Mouse (Mus musculus) forebrain, embryonic 10.5 days (tissue): ENCODE measurements around the gene Ltbp4. TPM values are rescaled to one million over a fixed set of nuclear protein-coding genes. Genes with fewer than 3 reads are reported as not detected.

Source experiments
- DNase-seq: peaks from one replicate; pipeline ENCODE4 v3.0.0-alpha.2; 2017; ENCODE audit warnings: low spot score; ENCODE audit errors: extremely low spot score
- H3K27ac ChIP-seq: fragments of 300-500 bp; sonication (generic); 2 replicates; pipeline ENCODE4 v1.5.1; 2016; ENCODE audit warnings: mild to moderate bottlenecking
- H3K27me3 ChIP-seq: fragments of 300-500 bp; sonication (generic); 2 replicates; pipeline ENCODE4 v1.6.1; 2016; ENCODE audit warnings: mild to moderate bottlenecking; ENCODE audit not compliant: poor library complexity, severe bottlenecking
- H3K36me3 ChIP-seq: fragments of 300-500 bp; sonication (generic); replicated peaks from 2 replicates; pipeline ENCODE4 v1.6.1; 2016; ENCODE audit warnings: mild to moderate bottlenecking, moderate library complexity
- H3K4me1 ChIP-seq: fragments of 300-500 bp; sonication (generic); 2 replicates; pipeline ENCODE4 v1.6.1; 2016
- H3K4me3 ChIP-seq: fragments of 300-500 bp; sonication (generic); 2 replicates; pipeline ENCODE4 v1.5.1; 2016; ENCODE audit warnings: mild to moderate bottlenecking, moderate library complexity
- H3K9me3 ChIP-seq: fragments of 300-500 bp; sonication (generic); 2 replicates; pipeline ENCODE4 v1.6.1; 2016; ENCODE audit warnings: mild to moderate bottlenecking, moderate library complexity
- WGBS: fragments of 180-500 bp; shearing (Covaris S2); methylation state at CpG from one replicate; pipeline ENCODE4 v1.1.7; 2016; 5-methylcytosine and 5-hydroxymethylcytosine counted together
- polyA plus RNA-seq: library from polyadenylated mRNA; unstranded; fragments of >200 nt; fragmentation: Nextera tagmentation; extraction: Ambion mirVana; gene quantifications from 2 replicates; pipeline ENCODE4 v1.2.1, GENCODE M21; 2016

The Ltbp4 gene
- polyA plus RNA-seq, 1 experiment from 2014 or later = 8.5 TPM

- 88% methylated on average over 17 of the region's 17 CpGs for WGBS
- H3K36me3 ChIP-seq = no peaks in the 10 kb centered on the region
- no peak overlapping the region for H3K4me3 ChIP-seq
- H3K4me1 ChIP-seq = peaks cover 17% of the 10 kb centered on the region
- H3K27ac ChIP-seq = no peak overlapping the region
- no peak for DNase-seq
- no peaks in the 10 kb centered on the region for H3K9me3 ChIP-seq
- peaks cover 32% of the 10 kb centered on the region for H3K27me3 ChIP-seq
These were observed 32.3 kb downstream of the Ltbp4 start for GRCm38 (mm10) chr7:27305091-27305730.

- H3K27ac ChIP-seq = no peak overlapping the region
- peak; percentile 70 for DNase-seq
- peaks cover 4% of the 10 kb centered on the region; the same call in 1 of the 2 replicates for H3K4me1 ChIP-seq
- H3K9me3 ChIP-seq = peaks cover under 1% of the 10 kb centered on the region; the same call in 1 of the 2 replicates
- H3K4me3 ChIP-seq = no peak overlapping the region
- WGBS = 13% methylated on average over 11 of the region's 11 CpGs
- peaks cover 10% of the 10 kb centered on the region; the same call in 1 of the 2 replicates for H3K27me3 ChIP-seq
- no peaks in the 10 kb centered on the region for H3K36me3 ChIP-seq
These were observed 35.3 kb downstream of the Ltbp4 start for GRCm38 (mm10) chr7:27302172-27302571.

DNA sequence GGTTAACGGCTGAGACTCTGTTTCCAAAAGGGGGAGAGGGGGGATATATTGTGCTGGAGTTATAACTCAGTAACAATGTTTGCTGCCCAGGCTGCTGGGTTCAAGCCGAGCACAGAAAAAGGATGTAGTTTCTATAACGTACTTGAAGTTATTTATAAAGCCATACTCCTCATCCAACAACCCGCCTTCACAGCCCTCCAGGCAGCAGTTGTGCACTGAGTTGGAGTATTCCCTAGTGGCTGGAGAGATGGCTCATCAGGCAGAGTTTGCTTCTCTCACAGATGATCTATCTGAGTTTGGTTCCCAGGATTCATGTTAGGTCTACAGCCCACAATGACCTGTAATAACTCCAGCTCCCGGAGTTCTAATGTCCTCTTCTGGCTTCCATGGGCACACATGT lies 36.7 kb downstream of the Ltbp4 start:
- Histone ChIP-seq H3K36me3 (no peaks in the 10 kb centered on the region), H3K4me3 (no peak overlapping the region), H3K27ac (no peak overlapping the region), H3K27me3 (peaks cover 10% of the 10 kb centered on the region; the same call in 1 of the 2 replicates), H3K9me3 (peaks cover 4% of the 10 kb centered on the region; the same call in 1 of the 2 replicates), H3K4me1 (no peaks in the 10 kb centered on the region)
- 90% methylated on average over 5 of the region's 5 CpGs for WGBS
- no peak for DNase-seq

GRCm38 (mm10) chr7:27300351-27300750 lies 37.1 kb downstream of the Ltbp4 start:
- WGBS = 88% methylated on average over 4 of the region's 4 CpGs

DNA sequence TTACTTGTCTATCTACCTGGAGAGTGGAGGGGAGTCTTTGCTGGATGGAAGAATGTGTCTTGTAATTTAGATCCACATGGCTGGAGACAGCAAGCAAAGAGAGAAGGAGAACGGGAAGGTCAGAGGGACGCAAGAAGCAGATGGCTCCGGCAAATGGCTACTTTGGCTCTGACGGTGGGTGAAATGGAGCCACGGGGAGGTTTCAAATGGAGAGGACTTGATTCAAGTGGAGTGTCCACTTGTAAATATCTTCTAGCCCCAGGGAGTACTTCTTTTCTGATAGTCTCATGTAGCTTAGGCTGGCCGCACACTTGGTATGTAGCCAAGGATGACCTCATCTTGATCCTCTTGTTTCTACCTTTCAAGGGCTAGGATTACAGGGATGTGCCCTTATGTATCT lies 38.7 kb downstream of the Ltbp4 start:
- Histone ChIP-seq H3K9me3 (peaks cover 4% of the 10 kb centered on the region; the same call in 1 of the 2 replicates), H3K27ac (no peak overlapping the region), H3K27me3 (peaks cover 10% of the 10 kb centered on the region; the same call in 1 of the 2 replicates), H3K4me3 (no peak overlapping the region), H3K36me3 (no peaks in the 10 kb centered on the region), H3K4me1 (no peaks in the 10 kb centered on the region)
- DNase-seq = no peak
- 96% methylated on average over 6 of the region's 6 CpGs for WGBS

More at GRCm38 (mm10) chr7:27300351-27300750, 37.1 kb downstream of the Ltbp4 start:
- H3K36me3 ChIP-seq = no peaks in the 10 kb centered on the region
- no peak overlapping the region for H3K4me3 ChIP-seq
- DNase-seq = no peak
- peaks cover 4% of the 10 kb centered on the region; the same call in 1 of the 2 replicates for H3K9me3 ChIP-seq
- no peaks in the 10 kb centered on the region for H3K4me1 ChIP-seq
- no peak overlapping the region for H3K27ac ChIP-seq
- H3K27me3 ChIP-seq = peaks cover 10% of the 10 kb centered on the region; the same call in 1 of the 2 replicates

- no peaks in the 10 kb centered on the region for H3K36me3 ChIP-seq
- 89% methylated on average over 16 of the region's 16 CpGs for WGBS
- H3K9me3 ChIP-seq = peaks cover 8% of the 10 kb centered on the region; the same call in 1 of the 2 replicates
- H3K27ac ChIP-seq = no peak overlapping the region
- peaks cover 3% of the 10 kb centered on the region; the same call in 1 of the 2 replicates for H3K27me3 ChIP-seq
- H3K4me1 ChIP-seq = no peaks in the 10 kb centered on the region
- no peak overlapping the region for H3K4me3 ChIP-seq
- no peak for DNase-seq
These were observed 39.4 kb downstream of the Ltbp4 start for GRCm38 (mm10) chr7:27298033-27298610.

DNA sequence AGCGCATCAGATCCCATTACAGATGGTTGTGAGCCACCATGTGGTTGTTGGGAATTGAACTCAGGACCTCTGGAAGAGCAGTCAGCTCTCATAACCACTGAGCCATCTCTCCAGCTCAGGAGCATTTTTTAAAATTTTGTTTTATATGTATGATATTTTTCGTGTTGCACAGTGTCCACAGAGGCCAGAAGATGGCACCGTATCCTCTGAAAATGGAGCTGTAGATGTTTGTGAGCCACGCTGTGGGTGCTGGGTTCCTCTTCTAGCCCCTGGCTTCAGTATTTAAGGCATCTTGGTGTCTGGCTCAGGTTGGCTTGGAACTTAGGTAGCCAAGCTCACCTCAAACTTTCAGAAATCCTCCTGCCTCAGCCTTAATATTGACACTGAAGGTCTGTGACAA lies 41.0 kb downstream of the Ltbp4 start:
- Histone ChIP-seq H3K4me1 (no peaks in the 10 kb centered on the region), H3K36me3 (no peaks in the 10 kb centered on the region), H3K4me3 (no peak overlapping the region), H3K27ac (no peak overlapping the region), H3K27me3 (no peaks in the 10 kb centered on the region), H3K9me3 (peaks cover 8% of the 10 kb centered on the region; the same call in 1 of the 2 replicates)
- 93% methylated on average over 4 of the region's 4 CpGs for WGBS
- DNase-seq = no peak

DNA sequence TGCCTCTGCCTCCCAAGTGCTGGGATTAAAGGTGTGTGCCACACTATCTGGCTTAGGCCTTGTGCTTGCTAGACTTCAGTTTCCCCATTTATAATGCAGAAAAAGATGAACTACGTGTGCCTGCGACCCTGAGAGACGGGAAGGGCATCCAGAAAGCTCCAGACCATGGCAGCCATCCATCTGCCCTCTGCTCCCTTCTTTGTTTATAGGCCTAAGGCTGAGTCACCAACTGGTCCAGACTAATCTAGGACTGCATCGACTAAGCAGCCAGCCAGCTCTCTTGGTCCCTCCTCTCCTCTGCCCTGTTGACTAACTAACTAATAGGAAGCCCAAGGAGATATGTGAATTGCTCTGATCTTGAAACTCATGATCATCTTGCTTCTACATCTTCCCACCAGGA lies 41.5 kb downstream of the Ltbp4 start:
- Histone ChIP-seq H3K27me3 (no peaks in the 10 kb centered on the region), H3K4me1 (no peaks in the 10 kb centered on the region), H3K9me3 (peaks cover 8% of the 10 kb centered on the region; the same call in 1 of the 2 replicates), H3K36me3 (no peaks in the 10 kb centered on the region), H3K27ac (no peak overlapping the region), H3K4me3 (no peak overlapping the region)
- 85% methylated on average over 4 of the region's 4 CpGs for WGBS
- no peak for DNase-seq

- H3K27ac ChIP-seq = no peak overlapping the region
- H3K9me3 ChIP-seq = peaks cover 5% of the 10 kb centered on the region; the same call in 1 of the 2 replicates
- no peaks in the 10 kb centered on the region for H3K4me1 ChIP-seq
- no peaks in the 10 kb centered on the region for H3K36me3 ChIP-seq
- WGBS = 74% methylated on average over 12 of the region's 12 CpGs
- H3K27me3 ChIP-seq = 0 out of 2 replicates have a peak, but pooled peaks cover under 1% of the 10 kb centered on the region
- H3K4me3 ChIP-seq = no peak overlapping the region
- DNase-seq = no peak
These were observed 45.6 kb downstream of the Ltbp4 start for GRCm38 (mm10) chr7:27291795-27292466.

DNA sequence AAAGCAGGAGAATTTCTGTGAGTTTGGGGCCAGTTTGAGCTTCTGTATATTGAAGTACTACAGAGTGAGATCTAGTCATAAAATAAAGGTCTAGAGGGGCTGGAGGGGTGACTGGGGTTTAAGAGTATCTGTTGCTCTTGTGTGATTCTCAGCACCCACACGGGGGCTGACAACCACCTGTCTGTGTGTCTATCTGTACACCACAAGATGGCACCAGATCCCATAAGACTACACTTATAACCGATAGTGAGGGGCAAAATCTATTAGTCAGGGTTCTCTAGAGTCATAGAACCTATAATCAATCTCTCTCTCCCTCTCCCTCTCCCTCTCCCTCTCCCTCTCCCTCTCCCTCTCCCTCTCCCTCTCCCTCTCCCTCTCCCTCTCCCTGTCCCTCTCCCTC lies 46.9 kb downstream of the Ltbp4 start:
- no peak for DNase-seq
- Histone ChIP-seq H3K36me3 (no peaks in the 10 kb centered on the region), H3K27ac (no peak overlapping the region), H3K9me3 (peaks cover 4% of the 10 kb centered on the region; the same call in 1 of the 2 replicates), H3K4me3 (no peak overlapping the region), H3K4me1 (peaks cover under 1% of the 10 kb centered on the region), H3K27me3 (peaks cover 9% of the 10 kb centered on the region; the same call in 1 of the 2 replicates)
- 77% methylated on average over 2 of the region's 2 CpGs for WGBS

DNA sequence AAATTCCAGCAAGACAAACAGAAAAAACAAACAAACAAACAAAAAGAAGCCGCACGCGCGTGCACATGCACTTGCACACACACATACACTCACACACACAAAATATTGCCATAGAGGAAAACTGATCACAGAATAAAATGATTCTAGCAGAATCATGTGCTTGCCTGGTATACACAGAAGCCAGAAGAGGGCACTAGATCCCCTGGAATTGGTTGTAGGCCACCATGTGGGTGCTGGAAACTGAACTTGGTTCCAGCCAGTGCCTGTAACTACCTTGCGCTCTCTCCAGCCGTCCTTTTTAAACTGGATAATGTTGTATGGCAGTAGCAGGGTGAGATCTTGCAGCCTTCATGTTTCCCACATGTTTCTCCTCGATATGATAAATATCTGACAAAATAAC lies 48.8 kb downstream of the Ltbp4 start:
- DNase-seq = no peak
- Histone ChIP-seq H3K27me3 (peaks cover 24% of the 10 kb centered on the region), H3K27ac (no peak overlapping the region), H3K9me3 (peaks cover 4% of the 10 kb centered on the region; the same call in 1 of the 2 replicates), H3K4me3 (no peak overlapping the region), H3K36me3 (no peaks in the 10 kb centered on the region), H3K4me1 (peaks cover 13% of the 10 kb centered on the region)
- WGBS = 90% methylated on average over 7 of the region's 7 CpGs

- DNase-seq = peak; percentile 72
- peak overlapping the region; percentile 33 for H3K4me3 ChIP-seq
- peaks cover 24% of the 10 kb centered on the region for H3K27me3 ChIP-seq
- peak overlapping the region; percentile 65 for H3K27ac ChIP-seq
- H3K36me3 ChIP-seq = peaks cover 18% of the 10 kb centered on the region
- no peaks in the 10 kb centered on the region; the same call in 1 of the 2 replicates for H3K9me3 ChIP-seq
- 4% methylated on average over 8 of the region's 8 CpGs for WGBS
- H3K4me1 ChIP-seq = peaks cover 17% of the 10 kb centered on the region
These were observed 51.8 kb downstream of the Ltbp4 start for GRCm38 (mm10) chr7:27285698-27286066.
